Mouse (Mus musculus): ENCODE data around the gene Slain2.

- TF ChIP-seq EP300 (IDR thresholded peaks at IDR 0.05; ENCODE audit: insufficient read depth, low read depth, low read length) (no peak), POLR2A (IDR thresholded peaks at IDR 0.05; ENCODE audit: insufficient read depth, low read depth, low read length) (no peak), CTCF (IDR thresholded peaks at IDR 0.05) (no peak)
Observed at GRCm38 (mm10) chr5:72901866-72902265, 12.2 kb upstream of the Slain2 start.
